Mouse (Mus musculus) CH12.LX (cell line): ENCODE measurements around the gene Fbf1. TPM values are rescaled to one million over a fixed set of nuclear protein-coding genes. Genes with fewer than 3 reads are reported as not detected.

ENCODE experiments used
- DNase-seq: peaks from one replicate; pipeline ENCODE4 v3.0.0-alpha.2; 2013; ENCODE audit errors: extremely low read depth
- H3K27ac ChIP-seq: 2 replicates; pipeline ENCODE4 v1.5.1; 2012; ENCODE audit warnings: low read depth, mild to moderate bottlenecking, control low read depth, moderate library complexity; ENCODE audit not compliant: insufficient read depth
- H3K27me3 ChIP-seq: replicated peaks from 2 replicates; pipeline ENCODE3; 2012; ENCODE audit warnings: inconsistent platforms
- H3K36me3 ChIP-seq, 2 experiments: replicated peaks in 1 of 2; 2 replicates each; pipeline versions ENCODE3 to v1.6.1; 2012; ENCODE audit warnings: inconsistent platforms in 1 of 2, low read length in 1 of 2, mild to moderate bottlenecking in 1 of 2, mixed read lengths in 1 of 2, moderate library complexity in 1 of 2; ENCODE audit not compliant: control insufficient read depth in 1 of 2, insufficient read depth in 1 of 2
- H3K4me1 ChIP-seq, 2 experiments: 2 replicates each; pipeline ENCODE4 v1.6.1; 2012; ENCODE audit warnings: inconsistent platforms in 1 of 2, moderate library complexity in 1 of 2; ENCODE audit not compliant: insufficient read depth in 2 of 2, control insufficient read depth in 1 of 2
- H3K4me2 ChIP-seq: 2 replicates; pipeline ENCODE4 v1.6.1; 2012; ENCODE audit warnings: low read depth, mild to moderate bottlenecking, control low read depth; ENCODE audit not compliant: poor library complexity, insufficient read depth, severe bottlenecking
- H3K4me3 ChIP-seq, 3 experiments: fragments of 150-350 bp in 1 of 3; sonication (generic) in 1 of 3; replicated peaks in 1 of 3; 2 replicates each; pipeline versions ENCODE3 to v1.5.1; 2011 to 2012; ENCODE audit warnings: low read depth in 2 of 3, low read length in 2 of 3, mild to moderate bottlenecking in 2 of 3, moderate library complexity in 2 of 3, control low read depth in 1 of 3, improper control_type of control experiment in 1 of 3, inconsistent platforms in 1 of 3, mixed read lengths in 1 of 3; ENCODE audit not compliant: poor library complexity in 1 of 3
- H3K79me2 ChIP-seq: replicated peaks from 2 replicates; pipeline ENCODE4 v1.6.1; 2012; ENCODE audit warnings: mild to moderate bottlenecking, moderate library complexity; ENCODE audit not compliant: control insufficient read depth, poor library complexity, insufficient read depth, severe bottlenecking; ENCODE audit errors: extremely low read depth
- H3K9ac ChIP-seq: 2 replicates; pipeline ENCODE4 v1.6.1; 2012; ENCODE audit warnings: low read depth, mild to moderate bottlenecking, control low read depth, moderate library complexity; ENCODE audit not compliant: insufficient read depth
- H3K9me3 ChIP-seq: replicated peaks from 2 replicates; pipeline ENCODE3; 2012; ENCODE audit warnings: low read length, inconsistent platforms, mixed read lengths
- BHLHE40 ChIP-seq: IDR thresholded peaks from 2 replicates; pipeline ENCODE4 v1.6.1; 2011; ENCODE audit warnings: mild to moderate bottlenecking, low read depth, low read length, improper control_type of control experiment
- CHD1 ChIP-seq: IDR thresholded peaks from 2 replicates; pipeline ENCODE4 v1.6.1; 2012; ENCODE audit warnings: low read depth, low read length, improper control_type of control experiment, inconsistent platforms
- CHD2 ChIP-seq: IDR thresholded peaks from 2 replicates; pipeline ENCODE4 v1.6.1; 2011; ENCODE audit warnings: low read length, improper control_type of control experiment
- CTCF ChIP-seq, 2 experiments: IDR thresholded peaks in 1 of 2; conservative IDR thresholded peaks in 1 of 2; 2 replicates each; pipeline ENCODE4 v1.5.1; 2011 to 2012; ENCODE audit warnings: low read depth in 2 of 2, low read length in 2 of 2, improper control_type of control experiment in 1 of 2, inconsistent platforms in 1 of 2, mild to moderate bottlenecking in 1 of 2, moderate library complexity in 1 of 2
- E2F4 ChIP-seq: IDR thresholded peaks from 2 replicates; pipeline ENCODE4 v1.6.1; 2011; ENCODE audit warnings: low read depth, low read length, improper control_type of control experiment; ENCODE audit not compliant: insufficient replicate concordance
- ELF1 ChIP-seq: IDR thresholded peaks from 2 replicates; pipeline ENCODE4 v1.6.1; 2014; ENCODE audit warnings: low read depth, mild to moderate bottlenecking, inconsistent platforms, low read length, improper control_type of control experiment
- HCFC1 ChIP-seq: IDR thresholded peaks from 2 replicates; pipeline ENCODE4 v1.6.1; 2012; ENCODE audit warnings: low read depth, mild to moderate bottlenecking, inconsistent platforms, low read length, improper control_type of control experiment
- JUND ChIP-seq: conservative IDR thresholded peaks from 2 replicates; pipeline ENCODE4 v1.6.1; 2011; ENCODE audit warnings: low read depth, low read length, improper control_type of control experiment
- MAFK ChIP-seq: IDR thresholded peaks from 2 replicates; pipeline ENCODE4 v1.6.1; 2011; ENCODE audit warnings: low read length, improper control_type of control experiment; ENCODE audit not compliant: insufficient replicate concordance
- MEF2A ChIP-seq: IDR thresholded peaks from 2 replicates; pipeline ENCODE4 v1.6.1; 2014; ENCODE audit warnings: low read depth, mild to moderate bottlenecking, inconsistent platforms, low read length, improper control_type of control experiment, borderline replicate concordance
- MYC ChIP-seq: IDR thresholded peaks from 2 replicates; pipeline ENCODE4 v1.6.1; 2011; ENCODE audit warnings: low read depth, mild to moderate bottlenecking, improper control_type of control experiment, low read length
- NRF1 ChIP-seq: IDR thresholded peaks from 2 replicates; pipeline ENCODE4 v1.6.1; 2014; ENCODE audit warnings: low read depth, mild to moderate bottlenecking, inconsistent platforms, low read length, improper control_type of control experiment, moderate library complexity
- POLR2AphosphoS2 ChIP-seq: IDR thresholded peaks from 2 replicates; pipeline ENCODE4 v1.6.1; 2011; ENCODE audit warnings: low read depth, low read length, improper control_type of control experiment
- TCF12 ChIP-seq: IDR thresholded peaks from 2 replicates; pipeline ENCODE4 v1.6.1; 2014; ENCODE audit warnings: low read depth, mild to moderate bottlenecking, inconsistent platforms, low read length, improper control_type of control experiment
- ZC3H11A ChIP-seq: IDR thresholded peaks from 2 replicates; pipeline ENCODE4 v1.6.1; 2012; ENCODE audit warnings: low read depth, mild to moderate bottlenecking, inconsistent platforms, low read length, improper control_type of control experiment
- dilution Hi-C: fragments of 300-500 bp; cut with MboI; formaldehyde crosslinking; loops from 2 replicates; pipeline ENCODE4 v1.14.3; 2020; ENCODE audit warnings: low sequenced_read_pairs; ENCODE audit not compliant: extremely low pct_unique_long_range_greater_than_20kb, extremely low pct_ligation_motif_present
- in situ Hi-C: fragments of 300-500 bp; cut with MboI; formaldehyde crosslinking; loops from 3 replicates; pipeline ENCODE4 v1.14.3; 2019; ENCODE audit warnings: low sequenced_read_pairs, low pct_ligation_motif_present, low pct_unique_long_range_greater_than_20kb, mixed read lengths
- polyA plus RNA-seq: library from polyadenylated mRNA; unstranded; fragments of >175 nt; gene quantifications from 2 replicates; pipeline ENCODE4 v1.2.1, GENCODE M21; 2012; ENCODE audit warnings: low read depth; ENCODE audit not compliant: insufficient read length
- total RNA-seq, 2 experiments: library from RNA; depleted of rRNA; stranded (reverse); fragments of 300-350 nt in 1 of 2; fragments of >200 nt in 1 of 2; gene quantifications; 2 replicates each; pipeline ENCODE4 v1.2.3; 2012 to 2014

The Fbf1 gene
- total and polyA plus RNA-seq, 3 experiments: 23.9 to 44.8 (median 39.0) TPM

DNA sequence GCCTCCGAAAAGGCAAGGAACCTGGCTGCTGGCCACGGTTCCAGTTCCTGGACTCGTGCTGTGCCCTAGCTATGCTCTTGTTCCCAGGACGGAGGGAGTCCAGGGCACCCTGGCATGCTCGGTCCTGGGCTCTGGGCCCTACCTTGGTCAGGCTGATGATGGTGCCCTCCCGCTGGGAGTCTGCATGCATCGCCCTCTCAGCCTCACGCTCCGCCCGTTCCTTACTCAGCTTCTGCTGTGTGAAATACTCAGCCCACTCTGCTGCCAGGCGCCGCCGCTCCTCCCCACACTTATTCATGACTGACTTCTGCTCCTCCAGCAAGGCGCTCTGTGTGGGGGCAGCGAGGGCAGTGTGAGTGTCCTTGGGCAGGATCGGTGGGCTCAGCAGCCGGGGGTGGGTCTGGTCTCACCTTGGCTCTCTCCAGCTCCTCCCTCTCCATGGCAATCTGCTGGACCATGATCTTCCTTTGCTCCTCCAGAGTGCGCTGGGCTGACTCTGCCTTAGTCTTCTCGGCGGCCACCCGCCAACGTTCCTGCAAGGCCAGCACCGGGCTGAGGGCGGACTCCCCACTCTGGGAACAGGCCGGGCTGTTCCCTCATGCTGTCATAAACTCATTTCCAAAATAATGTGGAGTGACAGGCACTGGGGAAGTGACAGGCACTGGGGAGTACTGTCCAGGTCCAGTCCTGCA lies 21.5 kb downstream of the Fbf1 start:
- dilution Hi-C loops (no loop called here), in situ Hi-C loops (no loop called here)
- Histone ChIP-seq H3K4me3 (no peak overlapping the region), H3K36me3 (peaks cover 92 to 100% of the 10 kb centered on the region in 2 experiments), H3K4me1 (peaks cover 9 to 26% of the 10 kb centered on the region in 2 experiments), H3K4me2 (no peak overlapping the region)
- DNase-seq: no peak
- TF ChIP-seq MYC: no peak
- TF ChIP-seq, all 38 proteins: peak for 0
- no peaks in the 10 kb centered on the region for H3K79me2 ChIP-seq
- no peaks in the 10 kb centered on the region for H3K9me3 ChIP-seq
- no peaks in the 10 kb centered on the region for H3K27me3 ChIP-seq
- H3K27ac ChIP-seq: no peak overlapping the region
- no peak overlapping the region for H3K9ac ChIP-seq

DNA sequence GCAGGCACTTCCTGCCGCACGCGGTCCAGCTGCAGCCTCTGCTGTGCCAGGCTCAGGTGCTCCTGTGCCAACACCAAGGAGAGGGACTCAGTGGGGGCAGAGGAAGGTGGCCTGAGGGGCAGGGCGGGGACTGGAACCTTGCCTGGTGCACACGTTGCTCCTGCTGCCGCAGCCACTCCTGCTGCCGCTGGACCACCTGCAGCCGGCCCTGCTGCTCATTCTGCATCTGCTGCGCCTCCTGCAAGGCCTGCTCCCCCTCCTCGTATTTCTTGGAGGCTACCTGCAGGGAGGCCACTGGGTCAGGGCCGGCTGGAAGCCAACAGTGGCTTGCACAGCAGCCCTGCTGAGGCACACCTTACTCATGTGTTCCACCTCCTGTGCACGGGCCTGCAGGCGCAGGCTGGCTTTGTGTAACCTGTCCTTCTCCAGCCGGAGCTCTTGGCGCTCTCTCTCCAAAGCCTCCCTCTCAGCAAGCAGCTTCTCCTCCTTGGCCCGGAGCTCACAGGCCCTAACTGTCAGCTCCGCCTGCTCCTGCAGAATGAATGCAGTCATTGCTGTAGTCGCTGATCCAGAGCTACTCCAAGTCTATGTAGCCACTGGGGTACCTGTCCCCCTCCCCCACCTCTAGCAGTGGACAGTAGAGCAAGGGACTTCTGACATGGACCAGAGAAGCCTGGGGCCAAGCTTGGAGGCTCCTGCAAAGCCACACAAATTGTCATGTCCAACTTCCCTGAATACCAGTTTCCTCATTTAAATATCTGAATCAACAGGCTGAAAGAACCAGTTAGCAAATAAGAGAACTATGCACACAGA lies 22.3 kb downstream of the Fbf1 start:
- in situ Hi-C loops: no loop called here
- H3K27ac ChIP-seq: no peak overlapping the region

DNA sequence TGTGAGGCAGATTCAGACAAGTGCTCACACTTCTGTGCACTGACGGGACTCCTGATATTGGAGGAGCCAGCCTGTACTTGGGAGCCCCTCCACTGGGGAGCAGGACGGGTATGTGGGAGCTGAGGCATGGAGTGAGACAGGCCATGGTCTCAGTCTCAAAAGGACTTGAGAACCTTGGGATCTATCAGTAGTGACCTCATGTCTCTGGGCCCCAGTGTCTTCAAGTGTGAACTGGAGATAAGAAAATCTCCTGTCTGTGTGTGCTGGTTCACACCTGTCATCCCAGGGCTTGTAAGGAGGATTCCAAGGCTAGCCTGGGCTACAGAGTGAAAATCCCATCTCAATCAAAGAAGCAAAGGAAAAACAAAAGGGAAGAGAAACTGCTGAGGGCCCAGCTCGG lies 24.5 kb downstream of the Fbf1 start:
- Histone ChIP-seq H3K36me3 (peaks cover 64 to 79% of the 10 kb centered on the region in 2 experiments), H3K4me3 (no peak overlapping the region), H3K9ac (no peak overlapping the region), H3K79me2 (peaks cover under 1% of the 10 kb centered on the region; the same call in 1 of the 2 replicates), H3K27me3 (no peaks in the 10 kb centered on the region), H3K4me2 (no peak overlapping the region), H3K27ac (no peak overlapping the region), H3K4me1 (peaks cover 14 to 40% of the 10 kb centered on the region in 2 experiments), H3K9me3 (no peaks in the 10 kb centered on the region)
- in situ Hi-C loops (no loop called here), dilution Hi-C loops (no loop called here)
- no peak for DNase-seq
- TF ChIP-seq ELF1 (no peak), BHLHE40 (no peak), E2F4 (no peak), CHD1 (no peak), NRF1 (no peak), CHD2 (no peak), ZC3H11A (no peak), JUND (no peak), TCF12 (no peak), MEF2A (no peak)

More for the DNA sequence above, 22.3 kb downstream of the Fbf1 start:
- no peak for DNase-seq
- Histone ChIP-seq H3K9me3 (no peaks in the 10 kb centered on the region), H3K27me3 (no peaks in the 10 kb centered on the region), H3K9ac (no peak overlapping the region), H3K79me2 (no peaks in the 10 kb centered on the region), H3K36me3 (peaks cover 85 to 96% of the 10 kb centered on the region in 2 experiments), H3K4me1 (peaks cover 9 to 26% of the 10 kb centered on the region in 2 experiments), H3K4me2 (no peak overlapping the region), H3K4me3 (no peak overlapping the region)
- dilution Hi-C loops: no loop called here
- TF ChIP-seq TCF12 (no peak), CHD1 (no peak), MAFK (no peak), MYC (no peak), HCFC1 (no peak), POLR2AphosphoS2 (no peak), CTCF (conservative IDR thresholded peaks at IDR 0.05 in 1 of 2, IDR thresholded peaks at IDR 0.05 in 1 of 2; ENCODE audit: low read depth in 2 of 2, low read length in 2 of 2) (no peak)
